ENCODE assay signal across 12 mouse cellular contexts in genomic region chr7:123096344-123097120, GRCm38 (mm10). TPM values are rescaled to one million over a fixed set of nuclear protein-coding genes. Genes with fewer than 3 reads are reported as not detected.
DNase-seq lines count a peak whose midpoint lies in the region; ATAC-seq and TF ChIP-seq lines count a peak whose summit lies in the region.
"Had no signal": no experiment of that assay in that cellular context is flagged by ENCODE, and none has a peak within 500 bp of the region (broad histone marks: within the 10 kb centered on the region; RNA-seq: fewer than 3 reads in every experiment).

No protein-coding gene starts in this region.

- H3K4me1 ChIP-seq in kidney, postnatal 0 days (replicated peaks; ENCODE audit: insufficient read depth, low read length): peaks cover 11% of the 10 kb centered on the region; the same call in 1 of the 2 replicates
- peaks cover 9% of the 10 kb centered on the region; the same call in 1 of the 2 replicates for H3K4me1 ChIP-seq in kidney, adult 2 months (ENCODE audit: control insufficient read depth, insufficient read depth, low read length)
- H3K4me1 ChIP-seq in embryonic facial prominence, embryonic 15.5 days: peaks cover 16% of the 10 kb centered on the region

- H3K9me3 ChIP-seq in kidney, postnatal 0 days (replicated peaks; ENCODE audit: low read length): no peaks in the 10 kb centered on the region
- no peaks in the 10 kb centered on the region for H3K9me3 ChIP-seq in embryonic facial prominence, embryonic 15.5 days (replicated peaks)
- H3K9me3 ChIP-seq: stomach, embryonic 15.5 days had no signal

- WGBS in kidney, postnatal 0 days: 81% methylated on average over 12 of the region's 12 CpGs
- WGBS in kidney, adult 2 months: 84% methylated on average over 12 of the region's 12 CpGs
- WGBS in embryonic facial prominence, embryonic 15.5 days: 82% methylated on average over 12 of the region's 12 CpGs

- H3K4me3 ChIP-seq in kidney, postnatal 0 days (replicated peaks; ENCODE audit: low read depth, low read length): no peak overlapping the region
- H3K4me3 ChIP-seq in kidney, adult 2 months (ENCODE audit: insufficient read depth, low read depth, low read length): no peak overlapping the region
- H3K4me3 ChIP-seq in embryonic facial prominence, embryonic 15.5 days (replicated peaks): no peak overlapping the region
- H3K4me3 ChIP-seq: stomach, embryonic 15.5 days had no signal

- TF ChIP-seq CTCF in kidney, postnatal 0 days (IDR thresholded peaks at IDR 0.05; ENCODE audit: low read depth): 0 out of 2 replicates have a peak, but pooled peaks have one; percentile 19
- TF ChIP-seq CTCF in kidney, adult 2 months (conservative IDR thresholded peaks at IDR 0.05; ENCODE audit: insufficient read depth, insufficient read length, low read depth, low read length): no peak

- TF ChIP-seq POLR2A in kidney, adult 2 months (IDR thresholded peaks at IDR 0.05; ENCODE audit: low read depth, low read length): no peak

- no peak overlapping the region for H3K4me2 ChIP-seq in kidney, postnatal 0 days (ENCODE audit: low read length)
- H3K4me2 ChIP-seq in embryonic facial prominence, embryonic 15.5 days (replicated peaks): no peak overlapping the region
- H3K4me2 ChIP-seq: stomach, embryonic 15.5 days had no signal

- 0 out of 2 replicates have a peak overlapping the region, but pooled peaks have one; percentile 91 for H3K27ac ChIP-seq in kidney, postnatal 0 days
- H3K27ac ChIP-seq in kidney, adult 2 months (ENCODE audit: insufficient read depth, low read depth, low read length): no peak overlapping the region
- H3K27ac ChIP-seq in embryonic facial prominence, embryonic 15.5 days (replicated peaks): 0 out of 2 replicates have a peak overlapping the region, but pooled peaks have one; percentile 91
- H3K27ac ChIP-seq: liver, embryonic 14.5 days had no signal

- H3K36me3 ChIP-seq in kidney, postnatal 0 days (ENCODE audit: insufficient read depth, low read length): no peaks in the 10 kb centered on the region
- H3K36me3 ChIP-seq in kidney, adult 2 months (ENCODE audit: control insufficient read depth, insufficient read depth, low read length): no peaks in the 10 kb centered on the region
- H3K36me3 ChIP-seq in embryonic facial prominence, embryonic 15.5 days: no peaks in the 10 kb centered on the region
- H3K36me3 ChIP-seq: stomach, embryonic 15.5 days had no signal

- H3K27me3 ChIP-seq in kidney, postnatal 0 days (ENCODE audit: insufficient read depth, low read length): no peaks in the 10 kb centered on the region
- no peaks in the 10 kb centered on the region for H3K27me3 ChIP-seq in kidney, adult 2 months (replicated peaks; ENCODE audit: control insufficient read depth, insufficient read depth, low read length)
- no peaks in the 10 kb centered on the region for H3K27me3 ChIP-seq in embryonic facial prominence, embryonic 15.5 days
- H3K27me3 ChIP-seq: stomach, embryonic 15.5 days had no signal

- peak; percentile 30 for DNase-seq in embryo, embryonic 11 days
- DNase-seq in embryo, embryonic 10.5 days (ENCODE audit: low spot score): no peak
- DNase-seq in kidney, postnatal 0 days (ENCODE audit: low spot score): no peak
- no peak for DNase-seq in kidney, adult 2 months
- peak; percentile 20 for DNase-seq in 3T3-L1 (ENCODE audit: low read depth, low spot score)
- no peak for DNase-seq in layer of hippocampus, postnatal 14 days (ENCODE audit: low spot score in 2 of 2)
- no peak for DNase-seq in thymus, postnatal 0 days (ENCODE audit: low spot score)
- DNase-seq: cerebellum, adult 18-20 months; layer of hippocampus, postnatal 36 days had no signal

- H3K9ac ChIP-seq in kidney, postnatal 0 days (ENCODE audit: low read depth, low read length): no peak overlapping the region
- no peak overlapping the region for H3K9ac ChIP-seq in embryonic facial prominence, embryonic 15.5 days
- H3K9ac ChIP-seq: liver, embryonic 14.5 days; stomach, embryonic 15.5 days had no signal

- no peak for ATAC-seq in kidney, postnatal 0 days (replicated peaks; ENCODE audit: low FRiP score, low read depth)
- ATAC-seq in embryonic facial prominence, embryonic 15.5 days (ENCODE audit: insufficient number of reproducible peaks, low FRiP score, low TSS enrichment, low read depth): no peak

RNA-seq across cellular contexts. Expression of gene Tnrc6a, which starts 27.2 kb away (rescaled TPM):
- 51.3 and 58.0 TPM in 2 replicates for polyA plus RNA-seq in kidney, postnatal 0 days (2015; fragmentation: Nextera tagmentation; extraction: Ambion mirVana)
- 28.9 and 33.4 TPM in 2 replicates for polyA plus RNA-seq in kidney, adult 2 months (2012; rRNA removed)
- polyA plus RNA-seq in embryonic facial prominence, embryonic 15.5 days (2015; fragmentation: Nextera tagmentation; extraction: Ambion mirVana): 46.3 and 47.7 TPM in 2 replicates
- 10 to 100 TPM; 48.4 to 53.6 TPM for total RNA-seq in layer of hippocampus, postnatal 14 days (2021)
- 62.7 and 94.2 TPM in 2 replicates for polyA plus RNA-seq in thymus, postnatal 0 days (2015; fragmentation: Nextera tagmentation; extraction: Ambion mirVana)

Comparison
In these comparisons a context has a peak if more than half of its experiments do, and no peak if none do; other contexts are left out.
1. DNase-seq: peak in embryo, embryonic 11 days (single experiment) and 3T3-L1 (single experiment); none in embryo, embryonic 10.5 days (single experiment), kidney, postnatal 0 days (single experiment), kidney, adult 2 months (single experiment), layer of hippocampus, postnatal 14 days (0 of 2) and thymus, postnatal 0 days (single experiment).